Mouse (Mus musculus): ENCODE measurements around the gene Mcee. TPM values are rescaled to one million over a fixed set of nuclear protein-coding genes. Genes with fewer than 3 reads are reported as not detected.

Mcee gene
- polyA plus RNA-seq (2016; fragmentation: Nextera tagmentation; extraction: Ambion mirVana) = 48.7 and 53.7 TPM in 2 replicates

- peak within 1 kb of the TSS; percentile 96 for H3K4me2 ChIP-seq (replicated peaks)
- no peaks in the 10 kb centered on the region for H3K27me3 ChIP-seq
- peak within 1 kb of the TSS; percentile 77 for H3K4me3 ChIP-seq
- H3K9me3 ChIP-seq = no peaks in the 10 kb centered on the region
- ATAC-seq (ENCODE audit: insufficient number of reproducible peaks, insufficient read depth, low FRiP score, low TSS enrichment) = peak; percentile 98
- H3K4me1 ChIP-seq = peaks cover 4% of the 10 kb centered on the region
- 1% methylated on average over 54 of the region's 54 CpGs for WGBS
- H3K9ac ChIP-seq = peak within 1 kb of the TSS; percentile 76
- H3K36me3 ChIP-seq = peaks cover 14% of the 10 kb centered on the region
- H3K27ac ChIP-seq = peak within 1 kb of the TSS; percentile 79
Observed at GRCm38 (mm10) chr7:64392122-64392818, at the start of gene Mcee, which contains the start of gene Mphosph10. Gene Mcee (plus strand): TSS chr7:64392607. Gene Mphosph10 (minus strand): TSS chr7:64392268.

GRCm38 (mm10) chr7:64347813-64348212 is 44.6 kb upstream of the Mcee start:
- H3K36me3 ChIP-seq = peaks cover 44% of the 10 kb centered on the region
- ATAC-seq (ENCODE audit: insufficient number of reproducible peaks, insufficient read depth, low FRiP score, low TSS enrichment) = no peak

GRCm38 (mm10) chr7:64349147-64349861 is 43.1 kb upstream of the Mcee start:
- Histone ChIP-seq H3K4me2 (replicated peaks) (no peak overlapping the region), H3K9ac (no peak overlapping the region), H3K27ac (no peak overlapping the region), H3K4me1 (no peaks in the 10 kb centered on the region), H3K27me3 (no peaks in the 10 kb centered on the region), H3K4me3 (no peak overlapping the region), H3K36me3 (peaks cover 54% of the 10 kb centered on the region), H3K9me3 (no peaks in the 10 kb centered on the region)
- WGBS = 87% methylated on average over 15 of the region's 15 CpGs
- no peak for ATAC-seq (ENCODE audit: insufficient number of reproducible peaks, insufficient read depth, low FRiP score, low TSS enrichment)

More at GRCm38 (mm10) chr7:64347813-64348212, 44.6 kb upstream of the Mcee start:
- H3K4me1 ChIP-seq = no peaks in the 10 kb centered on the region
- H3K9me3 ChIP-seq = no peaks in the 10 kb centered on the region
- H3K4me2 ChIP-seq (replicated peaks) = no peak overlapping the region
- no peaks in the 10 kb centered on the region for H3K27me3 ChIP-seq
- H3K4me3 ChIP-seq = no peak overlapping the region
- H3K27ac ChIP-seq = no peak overlapping the region
- H3K9ac ChIP-seq = no peak overlapping the region
- WGBS = 84% methylated on average over 1 of the region's 1 CpGs

- Histone ChIP-seq H3K9ac (no peak overlapping the region), H3K4me3 (no peak overlapping the region), H3K4me1 (no peaks in the 10 kb centered on the region), H3K27me3 (no peaks in the 10 kb centered on the region), H3K9me3 (no peaks in the 10 kb centered on the region), H3K27ac (0 out of 2 replicates have a peak overlapping the region, but pooled peaks have one; percentile 8), H3K36me3 (peaks cover 54% of the 10 kb centered on the region), H3K4me2 (replicated peaks) (no peak overlapping the region)
- ATAC-seq (ENCODE audit: insufficient number of reproducible peaks, insufficient read depth, low FRiP score, low TSS enrichment) = no peak
- 71% methylated on average over 4 of the region's 4 CpGs for WGBS
Observed at GRCm38 (mm10) chr7:64351087-64351486, 41.3 kb upstream of the Mcee start.

GRCm38 (mm10) chr7:64354206-64354605 is 38.2 kb upstream of the Mcee start:
- no peak overlapping the region for H3K9ac ChIP-seq
- WGBS = 67% methylated on average over 14 of the region's 14 CpGs
- peaks cover 59% of the 10 kb centered on the region for H3K36me3 ChIP-seq
- no peaks in the 10 kb centered on the region for H3K4me1 ChIP-seq
- no peak for ATAC-seq (ENCODE audit: insufficient number of reproducible peaks, insufficient read depth, low FRiP score, low TSS enrichment)
- no peaks in the 10 kb centered on the region for H3K9me3 ChIP-seq
- H3K27me3 ChIP-seq = no peaks in the 10 kb centered on the region
- H3K4me2 ChIP-seq (replicated peaks) = no peak overlapping the region
- no peak overlapping the region for H3K27ac ChIP-seq
- H3K4me3 ChIP-seq = no peak overlapping the region

- Histone ChIP-seq H3K9ac (no peak overlapping the region), H3K4me2 (replicated peaks) (no peak overlapping the region), H3K36me3 (peaks cover 71% of the 10 kb centered on the region), H3K4me1 (peaks cover 3% of the 10 kb centered on the region; the same call in 1 of the 2 replicates), H3K27ac (no peak overlapping the region), H3K27me3 (no peaks in the 10 kb centered on the region), H3K9me3 (no peaks in the 10 kb centered on the region), H3K4me3 (no peak overlapping the region)
- ATAC-seq (ENCODE audit: insufficient number of reproducible peaks, insufficient read depth, low FRiP score, low TSS enrichment) = no peak
- WGBS = 84% methylated on average over 5 of the region's 5 CpGs
Observed at GRCm38 (mm10) chr7:64356661-64357060, 35.7 kb upstream of the Mcee start.

GRCm38 (mm10) chr7:64357405-64357804 is 35.0 kb upstream of the Mcee start:
- peaks cover 77% of the 10 kb centered on the region for H3K36me3 ChIP-seq
- WGBS = 84% methylated on average over 9 of the region's 9 CpGs
- no peak overlapping the region for H3K9ac ChIP-seq
- H3K27me3 ChIP-seq = no peaks in the 10 kb centered on the region
- H3K9me3 ChIP-seq = no peaks in the 10 kb centered on the region
- H3K4me2 ChIP-seq (replicated peaks) = no peak overlapping the region
- no peak overlapping the region for H3K4me3 ChIP-seq
- ATAC-seq (ENCODE audit: insufficient number of reproducible peaks, insufficient read depth, low FRiP score, low TSS enrichment) = no peak
- no peak overlapping the region for H3K27ac ChIP-seq
- H3K4me1 ChIP-seq = peaks cover 3% of the 10 kb centered on the region; the same call in 1 of the 2 replicates

- ATAC-seq (ENCODE audit: insufficient number of reproducible peaks, insufficient read depth, low FRiP score, low TSS enrichment) = no peak
- Histone ChIP-seq H3K27ac (no peak overlapping the region), H3K4me1 (peaks cover 3% of the 10 kb centered on the region; the same call in 1 of the 2 replicates), H3K36me3 (peaks cover 77% of the 10 kb centered on the region), H3K4me3 (no peak overlapping the region), H3K4me2 (replicated peaks) (no peak overlapping the region), H3K9me3 (no peaks in the 10 kb centered on the region), H3K27me3 (no peaks in the 10 kb centered on the region), H3K9ac (no peak overlapping the region)
- 87% methylated on average over 6 of the region's 6 CpGs for WGBS
Observed at GRCm38 (mm10) chr7:64358666-64359065, 33.7 kb upstream of the Mcee start.

GRCm38 (mm10) chr7:64359943-64360585 is 32.3 kb upstream of the Mcee start:
- H3K9ac ChIP-seq = no peak overlapping the region
- WGBS = 62% methylated on average over 20 of the region's 20 CpGs
- no peak overlapping the region for H3K4me2 ChIP-seq (replicated peaks)
- H3K27ac ChIP-seq = peak overlapping the region; percentile 63
- peak; percentile 75 for ATAC-seq (ENCODE audit: insufficient number of reproducible peaks, insufficient read depth, low FRiP score, low TSS enrichment)
- H3K4me1 ChIP-seq = peaks cover 3% of the 10 kb centered on the region; the same call in 1 of the 2 replicates
- H3K27me3 ChIP-seq = no peaks in the 10 kb centered on the region
- H3K36me3 ChIP-seq = peaks cover 84% of the 10 kb centered on the region
- H3K9me3 ChIP-seq = no peaks in the 10 kb centered on the region
- no peak overlapping the region for H3K4me3 ChIP-seq

GRCm38 (mm10) chr7:64360586-64360945 is 31.8 kb upstream of the Mcee start:
- Histone ChIP-seq H3K4me2 (replicated peaks) (no peak overlapping the region), H3K36me3 (peaks cover 80% of the 10 kb centered on the region), H3K27me3 (no peaks in the 10 kb centered on the region), H3K4me1 (peaks cover 3% of the 10 kb centered on the region; the same call in 1 of the 2 replicates), H3K9me3 (no peaks in the 10 kb centered on the region), H3K9ac (no peak overlapping the region), H3K4me3 (no peak overlapping the region), H3K27ac (peak overlapping the region; percentile 63)
- 32% methylated on average over 3 of the region's 3 CpGs for WGBS
- peak; percentile 74; the same call in 1 of the 2 replicates for ATAC-seq (ENCODE audit: insufficient number of reproducible peaks, insufficient read depth, low FRiP score, low TSS enrichment)

GRCm38 (mm10) chr7:64365863-64366262 is 26.5 kb upstream of the Mcee start:
- ATAC-seq (ENCODE audit: insufficient number of reproducible peaks, insufficient read depth, low FRiP score, low TSS enrichment) = no peak
- no peaks in the 10 kb centered on the region for H3K27me3 ChIP-seq
- H3K27ac ChIP-seq = no peak overlapping the region
- no peak overlapping the region for H3K4me3 ChIP-seq
- no peak overlapping the region for H3K9ac ChIP-seq
- H3K36me3 ChIP-seq = peaks cover 71% of the 10 kb centered on the region
- no peaks in the 10 kb centered on the region for H3K9me3 ChIP-seq
- no peak overlapping the region for H3K4me2 ChIP-seq (replicated peaks)
- WGBS = 91% methylated on average over 5 of the region's 5 CpGs
- no peaks in the 10 kb centered on the region for H3K4me1 ChIP-seq
